Mouse (Mus musculus) heart, adult 8-10 months (tissue): ENCODE measurements around the gene Gli2. TPM values are rescaled to one million over a fixed set of nuclear protein-coding genes. Genes with fewer than 3 reads are reported as not detected.

Experiments
- DNase-seq: peaks from one replicate; pipeline ENCODE4 v3.0.0; 2022; ENCODE audit warnings: low spot score
- total RNA-seq, 4 experiments: library from RNA; stranded (reverse); gene quantifications; 2 replicates each; pipeline ENCODE4 v1.2.4; 2022

Gene Gli2
- total RNA-seq, 4 experiments from 2014 or later = 0.80 to 1.5 (median 0.99) TPM

- no peak for DNase-seq
These were observed 151.4 kb downstream of the Gli2 start for GRCm38 (mm10) chr1:118901868-118902586.

- no peak for DNase-seq
These were observed 155.1 kb downstream of the Gli2 start for GRCm38 (mm10) chr1:118898351-118898750.

- peak; percentile 31 for DNase-seq
These were observed 158.2 kb downstream of the Gli2 start for GRCm38 (mm10) chr1:118895026-118895762.

- DNase-seq = no peak
These were observed 162.0 kb downstream of the Gli2 start for GRCm38 (mm10) chr1:118891395-118891794.

GRCm38 (mm10) chr1:118890125-118890875, 163.1 kb downstream of the Gli2 start:
- no peak for DNase-seq

- DNase-seq = peak; percentile 19
These were observed 172.6 kb downstream of the Gli2 start for GRCm38 (mm10) chr1:118880781-118881247.

- DNase-seq = peak; percentile 55
These were observed 175.1 kb downstream of the Gli2 start for GRCm38 (mm10) chr1:118878291-118878690.

GRCm38 (mm10) chr1:118875227-118875626, 178.2 kb downstream of the Gli2 start:
- no peak for DNase-seq

GRCm38 (mm10) chr1:118873559-118873958, 179.9 kb downstream of the Gli2 start:
- no peak for DNase-seq

- DNase-seq = no peak
These were observed 188.7 kb downstream of the Gli2 start for GRCm38 (mm10) chr1:118864735-118865134.

GRCm38 (mm10) chr1:118864031-118864430, 189.4 kb downstream of the Gli2 start:
- no peak for DNase-seq

GRCm38 (mm10) chr1:118858101-118858500, 195.3 kb downstream of the Gli2 start:
- no peak for DNase-seq

GRCm38 (mm10) chr1:118830658-118831057, 222.8 kb downstream of the Gli2 start:
- no peak for DNase-seq

- DNase-seq = no peak
These were observed 226.8 kb downstream of the Gli2 start for GRCm38 (mm10) chr1:118826614-118827013.

- peak; percentile 3 for DNase-seq
These were observed 227.8 kb downstream of the Gli2 start for GRCm38 (mm10) chr1:118825467-118826219.

- DNase-seq = no peak
These were observed 228.4 kb downstream of the Gli2 start for GRCm38 (mm10) chr1:118825035-118825434.

GRCm38 (mm10) chr1:118822258-118822657, 231.2 kb downstream of the Gli2 start:
- no peak for DNase-seq

- no peak for DNase-seq
These were observed 238.4 kb downstream of the Gli2 start for GRCm38 (mm10) chr1:118815015-118815414.

- no peak for DNase-seq
These were observed 243.1 kb downstream of the Gli2 start for GRCm38 (mm10) chr1:118810336-118810735.

GRCm38 (mm10) chr1:118806727-118807126, 246.7 kb downstream of the Gli2 start:
- no peak for DNase-seq

- DNase-seq = no peak
These were observed 251.3 kb downstream of the Gli2 start for GRCm38 (mm10) chr1:118802166-118802565.
